Mouse (Mus musculus): ENCODE results near the gene Mdga1. TPM values are rescaled to one million over a fixed set of nuclear protein-coding genes. Genes with fewer than 3 reads are reported as not detected.

Gene Mdga1
- total RNA-seq, 2 experiments from 2014 or later, result 30.4 to 36.6 TPM

GRCm38 (mm10) chr17:29890451-29891110 lies 79.3 kb downstream of the Mdga1 start:
- intact Hi-C loops (cut with DNase I), result no loop called here
- DNase-seq (ENCODE audit: low spot score in 2 of 2), result peak in 1 of 2 experiments; percentile 49

- DNase-seq (ENCODE audit: low spot score in 2 of 2), result peak; percentile 56 to 59
- intact Hi-C loops (cut with DNase I), result loop anchor here (2.0 to 10.0 kb wide), 5 partner anchors 218 to 623 kb away; no protein-coding TSS in a partner anchor
Measured at GRCm38 (mm10) chr17:29888981-29889980, 80.6 kb downstream of the Mdga1 start.

GRCm38 (mm10) chr17:29887881-29888826 lies 81.7 kb downstream of the Mdga1 start:
- peak; percentile 55 for DNase-seq (ENCODE audit: low spot score in 2 of 2)
- intact Hi-C loops (cut with DNase I), result loop anchor here (2.0 to 10.0 kb wide), 5 partner anchors 219 to 624 kb away; no protein-coding TSS in a partner anchor

- intact Hi-C loops (cut with DNase I), result loop anchor here (5.0 to 10.0 kb wide), 4 partner anchors 220 to 625 kb away; no protein-coding TSS in a partner anchor
- peak in 1 of 2 experiments; percentile 37 for DNase-seq (ENCODE audit: low spot score in 2 of 2)
Measured at GRCm38 (mm10) chr17:29887271-29887880, 82.5 kb downstream of the Mdga1 start.

- intact Hi-C loops (cut with DNase I), result loop anchor here (5.0 to 10.0 kb wide), 4 partner anchors 221 to 626 kb away; no protein-coding TSS in a partner anchor
- DNase-seq (ENCODE audit: low spot score in 2 of 2), result peak; percentile 38 to 52
Measured at GRCm38 (mm10) chr17:29886655-29887251, 83.1 kb downstream of the Mdga1 start.

- intact Hi-C loops (cut with DNase I), result loop anchor here (5.0 to 10.0 kb wide), 4 partner anchors 221 to 626 kb away; no protein-coding TSS in a partner anchor
- DNase-seq (ENCODE audit: low spot score in 2 of 2), result peak in 1 of 2 experiments; percentile 35
Measured at GRCm38 (mm10) chr17:29886061-29886460, 83.8 kb downstream of the Mdga1 start.

- DNase-seq (ENCODE audit: low spot score in 2 of 2), result no peak
- intact Hi-C loops (cut with DNase I), result loop anchor here (5.0 to 10.0 kb wide), 3 partner anchors 250 to 320 kb away; no protein-coding TSS in a partner anchor
Measured at GRCm38 (mm10) chr17:29884596-29884995, 85.3 kb downstream of the Mdga1 start.

GRCm38 (mm10) chr17:29883351-29883750 lies 86.5 kb downstream of the Mdga1 start:
- intact Hi-C loops (cut with DNase I), result loop anchor here (2.0 to 10.0 kb wide), 5 partner anchors 87 to 321 kb away; no protein-coding TSS in a partner anchor
- DNase-seq (ENCODE audit: low spot score in 2 of 2), result no peak

GRCm38 (mm10) chr17:29882885-29883284 lies 87.0 kb downstream of the Mdga1 start:
- peak; percentile 51 to 59 for DNase-seq (ENCODE audit: low spot score in 2 of 2)
- intact Hi-C loops (cut with DNase I), result loop anchor here (2.0 to 10.0 kb wide), 5 partner anchors 86 to 322 kb away; no protein-coding TSS in a partner anchor

- intact Hi-C loops (cut with DNase I), result loop anchor here (5.0 to 10.0 kb wide), 3 partner anchors 245 to 325 kb away; no protein-coding TSS in a partner anchor
Measured at GRCm38 (mm10) chr17:29880251-29880650, 89.6 kb downstream of the Mdga1 start.

GRCm38 (mm10) chr17:29878990-29879389 lies 90.9 kb downstream of the Mdga1 start:
- DNase-seq (ENCODE audit: low spot score in 2 of 2), result no peak
- intact Hi-C loops (cut with DNase I), result no loop called here

More at GRCm38 (mm10) chr17:29880251-29880650, 89.6 kb downstream of the Mdga1 start:
- DNase-seq (ENCODE audit: low spot score in 2 of 2), result no peak

- intact Hi-C loops (cut with DNase I), result no loop called here
- no peak for DNase-seq (ENCODE audit: low spot score in 2 of 2)
Measured at GRCm38 (mm10) chr17:29874082-29874679, 95.7 kb downstream of the Mdga1 start.

GRCm38 (mm10) chr17:29873580-29874015 lies 96.3 kb downstream of the Mdga1 start:
- intact Hi-C loops (cut with DNase I), result no loop called here
- peak; percentile 71 to 84 for DNase-seq (ENCODE audit: low spot score in 2 of 2)

GRCm38 (mm10) chr17:29870316-29870715 lies 99.6 kb downstream of the Mdga1 start:
- no peak for DNase-seq (ENCODE audit: low spot score in 2 of 2)
- intact Hi-C loops (cut with DNase I), result no loop called here

GRCm38 (mm10) chr17:29865914-29866313 lies 104.0 kb downstream of the Mdga1 start:
- intact Hi-C loops (cut with DNase I), result no loop called here
- no peak for DNase-seq (ENCODE audit: low spot score in 2 of 2)

- intact Hi-C loops (cut with DNase I), result no loop called here
- no peak for DNase-seq (ENCODE audit: low spot score in 2 of 2)
Measured at GRCm38 (mm10) chr17:29864440-29864839, 105.4 kb downstream of the Mdga1 start.

GRCm38 (mm10) chr17:29859788-29860283 lies 110.1 kb downstream of the Mdga1 start:
- DNase-seq (ENCODE audit: low spot score in 2 of 2), result no peak
- intact Hi-C loops (cut with DNase I), result no loop called here
